Mouse (Mus musculus): ENCODE results near the gene D17H6S53E.

Gene D17H6S53E

DNA sequence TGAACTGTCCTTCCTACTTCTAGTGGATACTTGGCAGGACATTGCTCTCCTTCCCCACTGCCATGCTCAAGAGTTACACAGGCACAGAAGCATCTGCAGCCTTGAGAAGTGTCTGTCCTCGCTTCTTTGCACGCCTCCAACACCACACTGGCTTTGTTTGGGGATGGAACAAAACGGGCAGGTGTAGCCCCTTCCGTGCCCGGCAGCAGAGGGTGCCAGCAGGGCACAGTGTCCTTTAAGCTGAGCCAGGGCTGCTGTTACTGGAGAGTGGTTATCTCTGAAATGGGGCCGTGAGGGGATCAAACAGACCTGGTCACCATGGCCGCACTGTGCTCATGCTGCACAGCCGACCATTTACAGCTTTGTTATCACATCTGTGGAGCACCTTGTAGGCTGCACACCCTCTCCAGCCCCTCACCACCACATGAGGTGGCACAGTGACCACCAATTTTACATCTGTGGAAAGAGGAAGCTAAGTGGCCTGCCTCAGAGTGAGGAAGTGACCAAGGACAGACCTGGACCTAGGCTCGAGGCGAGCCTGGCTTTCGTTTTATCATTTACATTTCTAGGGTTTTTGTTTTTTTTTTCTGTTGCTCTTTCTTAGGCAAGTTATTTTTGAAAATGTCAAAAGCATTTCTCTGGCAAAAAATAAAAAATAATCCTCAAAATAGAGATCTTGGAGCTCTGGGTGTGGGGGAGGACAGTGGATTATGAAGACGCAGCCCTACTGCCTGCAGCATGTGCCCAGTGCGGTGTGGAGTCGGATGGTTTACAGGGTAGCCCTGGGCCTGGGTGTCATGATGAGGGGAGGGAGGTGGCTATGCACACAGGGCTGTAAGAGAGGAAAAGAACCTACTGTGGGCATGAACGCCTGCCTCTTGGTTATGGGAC lies 31.5 kb upstream of the D17H6S53E start:
- Histone ChIP-seq H3K9me3 (ENCODE audit: low read length) (no peaks in the 10 kb centered on the region), H3K4me3 (replicated peaks; ENCODE audit: low read length) (no peak overlapping the region), H3K27me3 (ENCODE audit: insufficient read depth, low read length) (no peaks in the 10 kb centered on the region), H3K4me1 (replicated peaks; ENCODE audit: low read depth, low read length) (peaks cover 68% of the 10 kb centered on the region), H3K36me3 (ENCODE audit: insufficient read depth, low read length) (peaks cover 89% of the 10 kb centered on the region)
- TF ChIP-seq NANOG (IDR thresholded peaks at IDR 0.05; ENCODE audit: borderline replicate concordance, low read length), result no peak

DNA sequence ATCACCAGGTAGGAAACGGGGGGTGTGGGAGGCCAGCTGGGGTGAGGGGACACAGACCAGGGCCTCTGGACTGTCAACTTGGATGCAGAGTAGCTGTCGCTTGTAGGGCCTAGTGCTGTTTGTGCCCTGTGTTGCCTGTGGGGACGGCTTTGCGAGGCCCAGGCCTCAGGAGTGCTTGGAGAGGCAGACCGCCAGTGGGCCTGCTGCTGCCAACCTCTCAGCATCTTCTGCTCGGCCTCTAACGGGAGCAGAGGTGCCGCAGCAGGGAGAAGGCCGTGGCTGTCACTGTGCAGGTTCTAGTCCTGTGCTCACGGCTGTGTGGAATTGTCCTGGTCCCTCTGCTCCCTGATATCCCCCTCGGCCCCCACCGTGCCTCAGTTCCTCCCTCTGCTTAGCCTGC lies 29.6 kb upstream of the D17H6S53E start:
- Histone ChIP-seq H3K27me3 (ENCODE audit: insufficient read depth, low read length) (no peaks in the 10 kb centered on the region), H3K9me3 (ENCODE audit: low read length) (no peaks in the 10 kb centered on the region), H3K4me1 (replicated peaks; ENCODE audit: low read depth, low read length) (peaks cover 68% of the 10 kb centered on the region), H3K4me3 (replicated peaks; ENCODE audit: low read length) (peak overlapping the region; percentile 52), H3K36me3 (ENCODE audit: insufficient read depth, low read length) (peaks cover 91% of the 10 kb centered on the region)
- no peak for TF ChIP-seq CTCF (conservative IDR thresholded peaks at IDR 0.05; ENCODE audit: low read length)
- TF ChIP-seq NANOG (IDR thresholded peaks at IDR 0.05; ENCODE audit: borderline replicate concordance, low read length), result no peak
- no peak for TF ChIP-seq POU5F1 (IDR thresholded peaks at IDR 0.05; ENCODE audit: borderline replicate concordance, low read length)

DNA sequence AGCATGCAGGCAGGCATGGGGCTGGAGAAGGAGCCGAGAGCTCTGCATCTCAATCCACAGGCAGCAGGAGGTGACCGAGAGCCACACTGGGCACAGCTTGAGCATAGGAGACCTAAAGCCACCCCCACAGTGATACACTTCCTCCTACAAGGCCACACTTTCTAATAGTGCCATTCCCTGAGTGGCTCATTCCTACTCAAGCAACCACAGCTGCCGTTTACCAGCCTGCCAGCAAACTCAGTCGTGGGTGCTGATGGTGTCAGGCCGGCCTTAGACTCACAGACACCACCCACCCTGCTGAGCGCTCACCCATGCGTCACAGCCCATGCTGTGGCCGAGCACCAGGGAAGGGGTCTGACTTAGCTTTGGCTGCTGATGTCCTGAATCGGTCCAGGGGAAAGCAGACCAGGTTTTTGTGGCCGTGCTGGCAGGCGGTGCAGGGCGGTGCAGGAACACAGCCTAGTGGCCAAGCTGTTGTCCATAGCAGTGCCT lies 29.0 kb upstream of the D17H6S53E start:
- no peaks in the 10 kb centered on the region for H3K9me3 ChIP-seq (ENCODE audit: low read length)
- TF ChIP-seq POU5F1 (IDR thresholded peaks at IDR 0.05; ENCODE audit: borderline replicate concordance, low read length) (no peak), CTCF (conservative IDR thresholded peaks at IDR 0.05; ENCODE audit: low read length) (no peak), NANOG (IDR thresholded peaks at IDR 0.05; ENCODE audit: borderline replicate concordance, low read length) (no peak)
- H3K4me3 ChIP-seq (replicated peaks; ENCODE audit: low read length), result peak overlapping the region; percentile 52
- H3K27me3 ChIP-seq (ENCODE audit: insufficient read depth, low read length), result no peaks in the 10 kb centered on the region
- peaks cover 70% of the 10 kb centered on the region for H3K4me1 ChIP-seq (replicated peaks; ENCODE audit: low read depth, low read length)
- peaks cover 92% of the 10 kb centered on the region for H3K36me3 ChIP-seq (ENCODE audit: insufficient read depth, low read length)

DNA sequence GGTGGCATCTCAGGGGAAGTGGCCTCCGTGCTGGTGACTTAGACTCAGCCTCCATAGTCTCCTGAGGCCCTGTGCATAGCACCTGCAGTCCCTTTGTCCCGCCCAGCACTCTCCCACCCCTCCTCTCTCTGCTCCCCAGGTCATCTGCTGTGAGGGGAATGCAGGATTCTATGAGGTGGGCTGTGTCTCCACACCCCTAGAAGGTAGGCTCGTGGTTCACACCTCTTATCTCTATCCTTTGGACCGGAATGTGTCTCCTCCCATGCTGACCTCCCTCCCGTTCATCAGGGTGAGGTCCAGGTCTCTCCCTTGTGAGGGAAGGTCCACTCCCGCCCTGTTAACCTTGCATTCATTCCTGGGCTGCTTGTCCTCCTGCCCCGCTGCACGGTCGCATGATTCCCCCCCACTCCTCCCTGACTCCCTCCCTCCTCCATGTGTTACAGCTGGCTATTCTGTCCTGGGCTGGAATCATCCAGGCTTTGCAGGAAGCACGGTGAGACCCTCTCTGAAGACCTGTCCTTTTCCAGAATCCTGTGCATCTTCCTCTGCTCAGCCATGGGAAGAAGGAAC lies 25.9 kb upstream of the D17H6S53E start:
- Histone ChIP-seq H3K36me3 (ENCODE audit: insufficient read depth, low read length) (peaks cover 80% of the 10 kb centered on the region), H3K4me1 (replicated peaks; ENCODE audit: low read depth, low read length) (peaks cover 61% of the 10 kb centered on the region), H3K27me3 (ENCODE audit: insufficient read depth, low read length) (no peaks in the 10 kb centered on the region), H3K4me3 (replicated peaks; ENCODE audit: low read length) (peak overlapping the region; percentile 35), H3K9me3 (ENCODE audit: low read length) (no peaks in the 10 kb centered on the region)
- TF ChIP-seq POU5F1 (IDR thresholded peaks at IDR 0.05; ENCODE audit: borderline replicate concordance, low read length) (no peak), NANOG (IDR thresholded peaks at IDR 0.05; ENCODE audit: borderline replicate concordance, low read length) (no peak)

DNA sequence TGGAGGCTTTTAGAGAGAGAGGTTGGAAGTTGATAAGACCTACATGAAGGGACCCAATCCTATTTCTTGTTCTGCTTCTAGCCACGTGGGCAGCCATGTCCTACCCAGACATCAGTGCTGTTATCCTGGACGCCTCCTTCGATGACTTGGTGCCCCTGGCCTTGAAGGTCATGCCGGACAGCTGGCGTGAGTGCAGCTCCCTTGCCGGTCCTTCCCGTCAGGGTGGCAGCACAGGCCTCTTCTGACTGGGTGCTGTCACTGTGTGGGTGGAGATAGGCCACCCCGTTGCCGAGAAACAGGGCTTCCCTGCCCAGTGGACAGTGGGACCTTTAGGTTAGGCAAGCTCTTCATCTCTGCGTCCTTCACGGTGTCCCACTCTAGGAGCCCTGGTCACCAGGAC lies 25.0 kb upstream of the D17H6S53E start:
- peaks cover 72% of the 10 kb centered on the region for H3K36me3 ChIP-seq (ENCODE audit: insufficient read depth, low read length)
- no peak for TF ChIP-seq POU5F1 (IDR thresholded peaks at IDR 0.05; ENCODE audit: borderline replicate concordance, low read length)
- TF ChIP-seq NANOG (IDR thresholded peaks at IDR 0.05; ENCODE audit: borderline replicate concordance, low read length), result no peak
- no peak for TF ChIP-seq CTCF (conservative IDR thresholded peaks at IDR 0.05; ENCODE audit: low read length)
- no peaks in the 10 kb centered on the region for H3K27me3 ChIP-seq (ENCODE audit: insufficient read depth, low read length)
- H3K9me3 ChIP-seq (ENCODE audit: low read length), result no peaks in the 10 kb centered on the region
- peaks cover 64% of the 10 kb centered on the region for H3K4me1 ChIP-seq (replicated peaks; ENCODE audit: low read depth, low read length)
- no peak overlapping the region for H3K4me3 ChIP-seq (replicated peaks; ENCODE audit: low read length)

DNA sequence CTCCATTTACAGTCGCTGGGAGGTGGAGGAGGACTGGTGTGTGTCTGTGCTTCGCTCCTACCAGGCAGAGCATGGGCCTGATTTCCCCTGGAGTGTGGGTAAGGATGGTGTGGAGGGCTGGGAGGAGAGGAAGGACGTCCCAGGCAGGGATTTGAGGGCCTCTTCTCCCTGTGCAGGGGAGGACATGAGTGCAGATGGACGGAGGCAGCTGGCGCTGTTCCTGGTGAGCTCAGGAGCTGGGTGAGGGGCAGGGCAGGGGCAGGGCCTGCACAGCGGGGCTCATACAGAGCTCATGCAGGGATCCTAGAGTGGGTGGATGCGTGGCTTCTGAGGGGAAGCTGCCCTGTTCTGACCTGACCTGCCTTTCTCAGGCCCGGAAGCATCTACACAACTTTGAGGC lies 23.9 kb upstream of the D17H6S53E start:
- TF ChIP-seq POU5F1 (IDR thresholded peaks at IDR 0.05; ENCODE audit: borderline replicate concordance, low read length) (no peak), CTCF (conservative IDR thresholded peaks at IDR 0.05; ENCODE audit: low read length) (no peak), NANOG (IDR thresholded peaks at IDR 0.05; ENCODE audit: borderline replicate concordance, low read length) (no peak)
- no peaks in the 10 kb centered on the region for H3K9me3 ChIP-seq (ENCODE audit: low read length)
- peaks cover 56% of the 10 kb centered on the region for H3K4me1 ChIP-seq (replicated peaks; ENCODE audit: low read depth, low read length)
- no peak overlapping the region for H3K4me3 ChIP-seq (replicated peaks; ENCODE audit: low read length)
- peaks cover 61% of the 10 kb centered on the region for H3K36me3 ChIP-seq (ENCODE audit: insufficient read depth, low read length)
- H3K27me3 ChIP-seq (ENCODE audit: insufficient read depth, low read length), result no peaks in the 10 kb centered on the region

DNA sequence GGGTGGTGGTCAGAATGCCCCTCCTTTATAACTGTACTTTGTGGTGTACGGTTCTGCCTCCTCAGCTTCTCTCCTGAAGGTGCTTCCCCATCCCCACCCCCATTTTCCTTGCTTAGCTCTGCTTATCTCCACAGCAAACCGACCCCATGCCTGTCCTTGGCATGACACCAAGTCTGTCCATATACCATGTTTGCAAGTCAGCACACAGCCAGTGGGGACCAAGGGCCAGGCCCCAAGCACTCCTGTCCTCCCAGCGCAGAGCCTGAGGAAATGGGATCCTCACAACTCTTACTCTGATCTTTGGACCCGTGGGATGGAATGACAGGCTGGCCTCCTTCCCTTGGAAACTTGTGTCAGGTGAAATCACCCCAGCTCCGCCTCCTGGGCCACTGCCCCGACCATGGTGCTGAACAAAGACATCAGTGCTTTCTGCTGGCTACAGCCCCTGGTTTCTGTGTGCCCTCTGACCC lies 22.9 kb upstream of the D17H6S53E start:
- peaks cover 53% of the 10 kb centered on the region for H3K36me3 ChIP-seq (ENCODE audit: insufficient read depth, low read length)
- no peak overlapping the region for H3K4me3 ChIP-seq (replicated peaks; ENCODE audit: low read length)

DNA sequence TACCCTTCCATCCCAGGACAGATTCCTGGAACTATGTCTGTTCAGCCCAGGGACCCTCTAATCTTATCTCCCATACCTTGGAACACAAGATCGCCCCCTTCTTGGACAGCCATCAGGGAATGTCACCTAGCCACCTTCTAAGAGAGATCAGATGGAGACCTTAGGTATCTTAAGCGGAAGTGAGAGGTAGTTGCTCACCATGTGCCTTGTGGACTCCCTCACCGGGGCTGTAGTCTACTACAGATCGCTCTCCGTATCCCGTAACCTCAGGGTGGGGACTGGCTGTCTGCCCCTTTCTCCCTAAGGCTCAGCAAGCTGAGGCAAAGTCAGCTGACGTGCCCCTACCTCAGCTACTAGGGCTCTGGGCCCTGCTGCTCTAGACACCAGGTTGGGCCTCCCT lies 22.1 kb upstream of the D17H6S53E start:
- peaks cover 45% of the 10 kb centered on the region for H3K36me3 ChIP-seq (ENCODE audit: insufficient read depth, low read length)
- TF ChIP-seq NANOG (IDR thresholded peaks at IDR 0.05; ENCODE audit: borderline replicate concordance, low read length) (no peak), POU5F1 (IDR thresholded peaks at IDR 0.05; ENCODE audit: borderline replicate concordance, low read length) (no peak), CTCF (conservative IDR thresholded peaks at IDR 0.05; ENCODE audit: low read length) (no peak)

More for the DNA sequence above, 22.9 kb upstream of the D17H6S53E start:
- Histone ChIP-seq H3K9me3 (ENCODE audit: low read length) (no peaks in the 10 kb centered on the region), H3K4me1 (replicated peaks; ENCODE audit: low read depth, low read length) (peaks cover 56% of the 10 kb centered on the region), H3K27me3 (ENCODE audit: insufficient read depth, low read length) (no peaks in the 10 kb centered on the region)
- TF ChIP-seq POU5F1 (IDR thresholded peaks at IDR 0.05; ENCODE audit: borderline replicate concordance, low read length) (no peak), CTCF (conservative IDR thresholded peaks at IDR 0.05; ENCODE audit: low read length) (no peak), NANOG (IDR thresholded peaks at IDR 0.05; ENCODE audit: borderline replicate concordance, low read length) (no peak)

More for the DNA sequence above, 22.1 kb upstream of the D17H6S53E start:
- Histone ChIP-seq H3K4me3 (replicated peaks; ENCODE audit: low read length) (no peak overlapping the region), H3K9me3 (ENCODE audit: low read length) (no peaks in the 10 kb centered on the region), H3K4me1 (replicated peaks; ENCODE audit: low read depth, low read length) (peaks cover 55% of the 10 kb centered on the region), H3K27me3 (ENCODE audit: insufficient read depth, low read length) (no peaks in the 10 kb centered on the region)
